Mouse (Mus musculus): ENCODE data around the gene Ube4a.

- TF ChIP-seq GATA1 (IDR thresholded peaks at IDR 0.05; ENCODE audit: borderline replicate concordance, low read length) (no peak), FLI1 (IDR thresholded peaks at IDR 0.05; ENCODE audit: low read length) (no peak)
These were observed 34.4 kb upstream of the Ube4a start for GRCm38 (mm10) chr9:44999776-45000175.
